Mouse (Mus musculus) left cerebral cortex, adult 18-20 months (tissue): Measurements from ENCODE around the gene Hpca. TPM values are rescaled to one million over a fixed set of nuclear protein-coding genes. Genes with fewer than 3 reads are reported as not detected.

Experiments
- DNase-seq, 2 experiments: peaks; one replicate each; pipeline ENCODE4 v3.0.0; 2021 to 2022; ENCODE audit warnings: low spot score in 2 of 2, mixed read lengths in 1 of 2
- total RNA-seq, 2 experiments: library from RNA; stranded (reverse); gene quantifications; 2 replicates each; pipeline ENCODE4 v1.2.3; 2021

The Hpca gene
- total RNA-seq, 2 experiments from 2014 or later, result 684 to 738 TPM

- DNase-seq, result peak; percentile 90 to 91
These were observed 8.5 kb downstream of the Hpca start for GRCm38 (mm10) chr4:129113083-129113988.

GRCm38 (mm10) chr4:129112231-129112630, 9.6 kb downstream of the Hpca start:
- no peak for DNase-seq

DNA sequence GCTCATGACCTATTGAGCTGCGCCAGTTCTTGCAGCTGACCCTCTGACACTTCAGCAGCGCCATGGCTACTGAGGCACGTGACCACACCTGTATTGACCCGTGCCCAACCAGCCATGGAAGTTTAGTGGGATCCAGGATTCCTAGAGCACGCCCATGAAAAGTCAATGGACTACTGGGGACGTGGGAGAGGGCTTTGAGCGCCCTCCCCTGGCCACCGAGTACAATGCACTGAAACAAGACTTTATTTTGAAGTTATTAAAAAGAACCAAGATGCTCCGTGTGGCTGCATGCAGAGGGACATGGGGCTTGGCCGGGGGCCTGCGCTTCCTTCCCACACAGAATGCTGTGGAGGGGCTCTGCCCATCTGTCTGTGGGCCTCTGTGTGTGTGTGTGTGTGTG, 10.5 kb downstream of the Hpca start:
- no peak for DNase-seq

DNA sequence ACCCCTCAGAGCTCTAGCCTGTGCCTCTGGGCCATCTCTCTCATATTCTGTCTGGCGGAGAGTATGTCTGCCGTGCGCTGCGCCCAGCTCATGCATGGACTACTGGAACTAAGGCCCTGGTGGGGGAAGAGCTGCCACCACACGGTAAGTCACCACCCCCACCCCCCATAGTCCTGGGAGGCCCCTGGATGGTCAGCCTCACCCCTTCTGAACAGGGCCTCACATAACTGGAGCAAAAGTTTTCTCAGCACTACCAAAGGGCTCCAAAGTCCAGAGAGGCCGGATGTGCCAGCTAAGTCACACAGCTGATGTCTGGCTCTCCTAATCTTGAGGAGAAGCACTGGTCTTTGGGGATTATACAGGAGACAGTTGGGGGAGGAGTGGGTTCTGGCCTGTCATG, 11.0 kb downstream of the Hpca start:
- no peak for DNase-seq

DNA sequence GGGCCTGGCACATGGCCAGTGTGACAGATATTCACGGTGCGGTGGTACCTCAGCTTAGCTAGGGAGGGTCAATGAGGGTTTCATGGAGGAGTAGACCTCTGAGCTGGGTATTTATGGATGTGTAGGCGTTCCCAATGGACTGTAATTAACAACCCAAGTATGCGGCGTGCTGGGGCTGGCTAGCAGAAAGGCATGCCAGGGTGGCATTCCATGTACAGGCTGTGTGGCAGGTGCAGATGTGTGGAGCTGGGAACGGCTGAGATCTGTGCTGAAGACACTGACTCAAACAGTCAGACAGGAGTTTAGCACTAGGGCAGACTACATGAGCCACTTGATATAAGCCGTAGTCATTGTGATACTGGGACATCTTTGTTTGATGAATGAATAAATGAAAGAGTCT, 13.2 kb downstream of the Hpca start:
- DNase-seq, result no peak

- DNase-seq, result no peak
These were observed 14.4 kb downstream of the Hpca start for GRCm38 (mm10) chr4:129107348-129107899.

- no peak for DNase-seq
These were observed 15.8 kb downstream of the Hpca start for GRCm38 (mm10) chr4:129106073-129106472.

GRCm38 (mm10) chr4:129105356-129105755, 16.5 kb downstream of the Hpca start, which contains the start of gene Tmem54:
Gene Tmem54 (plus strand): TSS chr4:129105548.
- no peak for DNase-seq

GRCm38 (mm10) chr4:129102133-129102829, 19.6 kb downstream of the Hpca start:
- DNase-seq, result no peak

GRCm38 (mm10) chr4:129097006-129097405, 24.8 kb downstream of the Hpca start:
- DNase-seq, result no peak

GRCm38 (mm10) chr4:129095276-129095675, 26.6 kb downstream of the Hpca start:
- no peak for DNase-seq

DNA sequence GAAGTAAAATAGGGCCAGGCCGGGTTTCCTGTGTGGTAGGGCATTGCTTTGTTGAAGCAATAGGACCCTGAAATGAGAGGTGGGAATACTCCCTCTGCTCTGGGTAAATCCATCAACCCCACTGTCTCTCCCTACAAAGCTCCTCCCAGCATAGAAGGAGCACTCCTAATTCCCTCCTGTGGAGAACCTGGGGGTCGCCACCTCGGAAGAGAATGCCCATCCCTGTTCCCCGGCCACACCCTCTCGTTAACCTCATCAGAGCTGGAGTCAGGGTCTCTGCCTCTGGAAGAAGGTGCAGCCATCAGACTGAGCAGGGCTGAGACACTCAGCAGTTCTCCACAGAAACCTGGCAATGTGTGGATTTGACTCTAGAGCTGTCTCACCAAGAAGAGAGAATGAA, 34.0 kb downstream of the Hpca start:
- DNase-seq, result no peak

GRCm38 (mm10) chr4:129086078-129086477, 35.8 kb downstream of the Hpca start:
- peak; percentile 71 to 78 for DNase-seq

- DNase-seq, result no peak
These were observed 36.9 kb downstream of the Hpca start for GRCm38 (mm10) chr4:129084896-129085295.

DNA sequence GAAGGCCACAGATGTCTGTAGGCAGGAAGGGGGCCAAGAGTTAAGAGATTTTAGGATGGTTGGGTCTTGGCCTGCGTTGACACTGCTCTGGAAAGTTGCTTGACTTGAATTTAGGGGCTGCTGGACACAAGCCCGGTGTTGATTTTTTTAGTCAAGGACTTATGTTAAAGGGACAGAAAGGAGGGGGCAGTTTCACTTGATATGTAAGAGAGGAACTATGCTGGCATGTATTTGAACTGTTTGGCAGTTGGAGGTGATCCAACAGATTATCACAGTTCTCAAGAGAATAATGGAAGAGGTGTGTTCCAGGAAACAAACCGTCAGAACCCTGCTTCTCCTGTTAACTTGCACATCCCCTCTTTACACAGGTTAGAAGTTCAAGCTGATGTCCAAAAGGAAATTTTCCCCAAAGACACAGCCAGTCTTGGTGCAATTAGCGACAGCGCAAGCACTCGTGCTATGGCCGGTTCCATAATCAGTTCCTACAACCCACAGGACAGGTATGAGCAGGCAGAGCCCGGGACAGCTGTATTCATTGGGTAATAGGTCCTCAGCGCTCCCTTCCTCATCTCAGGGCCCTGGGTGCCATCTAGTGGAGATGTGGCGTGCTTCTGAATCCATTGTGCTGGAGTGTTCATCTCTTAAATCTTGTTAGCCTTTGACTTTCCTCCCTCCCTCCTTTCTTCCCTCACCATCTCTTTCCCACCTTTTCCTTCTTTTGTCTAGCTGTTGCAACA, 39.3 kb downstream of the Hpca start:
- DNase-seq, result peak; percentile 67 to 71

DNA sequence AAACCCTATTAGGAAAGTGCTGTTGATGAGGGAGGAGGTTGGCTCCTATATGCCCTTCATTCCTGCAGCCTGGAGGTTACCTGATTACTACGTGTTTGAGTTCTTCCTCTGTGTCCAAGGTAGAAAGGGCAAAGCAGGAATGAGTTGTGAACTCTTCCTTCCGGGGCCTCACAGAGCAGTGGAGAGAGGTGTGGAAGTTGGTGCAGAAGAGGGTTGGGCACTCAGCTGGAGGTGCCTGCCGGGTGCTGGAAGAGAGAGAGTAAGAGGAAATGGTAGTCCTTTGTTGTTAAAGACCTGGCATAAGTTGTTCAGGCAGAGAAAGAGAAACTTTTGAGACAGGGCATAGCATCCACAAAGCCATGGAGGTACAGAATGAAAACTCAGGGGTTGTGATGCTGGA, 39.9 kb downstream of the Hpca start:
- no peak for DNase-seq

- peak in 1 of 2 experiments; percentile 30 for DNase-seq
These were observed 40.3 kb downstream of the Hpca start for GRCm38 (mm10) chr4:129081512-129081911.

DNA sequence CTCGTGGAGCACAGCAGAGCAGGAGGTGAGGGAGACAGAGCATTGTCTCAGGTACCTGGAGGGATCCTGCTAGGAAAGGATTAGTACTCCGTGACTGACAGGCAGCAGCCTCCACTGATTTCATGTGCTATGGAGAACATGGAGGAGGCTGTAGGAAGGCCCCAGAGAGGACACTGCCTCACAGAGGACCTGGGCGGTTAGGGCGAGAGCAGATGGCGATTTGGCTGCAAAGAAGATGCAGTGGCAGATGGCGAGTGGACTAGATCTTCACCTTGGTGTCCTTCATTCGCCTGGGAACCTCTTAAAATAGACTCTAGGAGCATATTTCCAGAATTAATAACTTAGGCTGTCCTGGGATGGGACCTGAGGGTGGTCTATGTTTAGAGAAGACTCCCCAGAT, 40.8 kb downstream of the Hpca start:
- no peak for DNase-seq

- DNase-seq, result no peak
These were observed 42.7 kb downstream of the Hpca start for GRCm38 (mm10) chr4:129079126-129079525.

DNA sequence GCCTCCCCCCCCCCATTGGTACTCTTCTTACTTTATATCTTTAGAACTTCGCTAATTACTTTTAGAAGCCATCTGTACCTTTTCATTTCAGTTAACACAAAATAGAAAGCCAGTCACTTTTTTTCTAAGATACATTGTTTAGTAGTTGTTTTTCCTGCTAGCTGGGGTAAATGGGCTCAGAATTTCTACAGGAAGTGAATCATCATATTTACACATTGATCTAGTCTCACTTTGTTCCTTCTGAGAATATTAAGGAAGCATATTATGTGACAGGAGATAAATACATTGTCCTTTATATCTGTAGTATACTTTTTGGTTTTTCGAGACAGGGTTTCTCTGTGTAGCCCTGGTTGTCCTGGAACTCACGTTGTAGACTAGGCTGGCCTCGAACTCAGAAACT, 53.0 kb downstream of the Hpca start:
- DNase-seq, result no peak
